Mouse (Mus musculus) liver, postnatal 0 days (tissue): ENCODE results near the gene Cfap46.

Experiments used
- CTCF ChIP-seq: sonication (generic); IDR thresholded peaks from 2 replicates; pipeline ENCODE4 v1.5.1; 2016; ENCODE audit warnings: antibody characterized with exemption, low read depth
- EP300 ChIP-seq: IDR thresholded peaks from 2 replicates; pipeline ENCODE4 v1.6.1; 2016; ENCODE audit warnings: antibody characterized with exemption, low read depth, mild to moderate bottlenecking

- no peak for TF ChIP-seq CTCF
- TF ChIP-seq EP300, result no peak
Observed at GRCm38 (mm10) chr7:139701651-139702301, 18.2 kb upstream of the Cfap46 start.
